Mouse (Mus musculus) myocyte (in vitro differentiated cells): ENCODE measurements around the gene Gm20521.

Source experiments
- MAX ChIP-seq: IDR thresholded peaks from one replicate; pipeline ENCODE4 v1.6.1; 2011; ENCODE audit warnings: low read depth, mild to moderate bottlenecking, control low read depth
- POLR2A ChIP-seq: IDR thresholded peaks from one replicate; pipeline ENCODE4 v1.6.1; 2011; ENCODE audit warnings: low read depth, mild to moderate bottlenecking, control low read depth, moderate library complexity; ENCODE audit not compliant: insufficient read length

DNA sequence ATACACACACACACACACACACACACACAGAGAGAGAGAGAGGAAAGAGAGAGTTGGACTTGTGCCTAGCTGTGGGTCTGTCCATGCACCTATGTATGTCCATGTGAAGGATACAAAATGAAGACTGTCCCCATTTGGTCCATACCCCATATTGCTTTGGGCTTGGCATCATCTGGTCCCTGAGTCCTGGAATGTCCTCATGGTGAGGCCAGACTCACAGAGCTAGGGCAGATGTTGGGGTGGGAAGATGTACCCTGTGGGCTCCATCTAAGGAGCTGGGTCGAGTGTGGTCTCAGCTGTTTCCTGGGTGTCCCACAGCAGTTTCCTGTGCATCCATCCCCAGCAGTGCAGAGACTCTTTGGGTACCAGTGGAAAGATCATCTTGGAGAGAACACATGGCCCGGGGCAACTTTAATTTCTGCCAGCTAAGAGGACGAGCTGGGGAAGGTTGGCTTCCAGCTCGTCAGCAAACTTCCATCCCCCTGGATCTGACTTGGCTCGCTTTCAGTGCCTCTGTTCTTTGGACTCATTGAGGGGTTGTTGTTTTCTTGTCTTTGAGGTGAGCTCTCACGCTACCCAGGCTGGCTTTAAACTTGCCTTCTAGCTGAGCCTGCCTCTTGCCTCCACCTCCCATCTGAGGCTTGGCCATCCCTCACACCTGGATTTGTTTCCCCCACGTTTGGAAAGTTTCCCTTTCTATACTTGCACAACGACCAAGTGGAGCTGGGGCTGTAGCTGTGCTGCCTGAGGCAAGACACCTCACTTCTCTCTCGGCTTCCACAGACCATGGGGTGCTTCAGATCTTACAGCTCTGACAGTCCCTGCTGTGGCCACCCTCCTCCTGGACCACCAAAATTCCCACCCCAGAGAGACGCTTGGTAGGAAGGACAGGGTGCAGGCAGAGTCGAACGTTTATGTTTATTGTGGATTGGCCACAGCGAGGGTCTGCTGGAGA is 58.1 kb downstream of the Gm20521 start:
- TF ChIP-seq MAX: no peak
- TF ChIP-seq POLR2A: no peak
